Mouse (Mus musculus): ENCODE measurements at regions not wholly inside any gene's neighbourhood (a gene's known extent, or its start where the extent isn't known, plus 50 kb on each side); places are given as distances from the start of the nearest gene placed in this dataset.

DNA sequence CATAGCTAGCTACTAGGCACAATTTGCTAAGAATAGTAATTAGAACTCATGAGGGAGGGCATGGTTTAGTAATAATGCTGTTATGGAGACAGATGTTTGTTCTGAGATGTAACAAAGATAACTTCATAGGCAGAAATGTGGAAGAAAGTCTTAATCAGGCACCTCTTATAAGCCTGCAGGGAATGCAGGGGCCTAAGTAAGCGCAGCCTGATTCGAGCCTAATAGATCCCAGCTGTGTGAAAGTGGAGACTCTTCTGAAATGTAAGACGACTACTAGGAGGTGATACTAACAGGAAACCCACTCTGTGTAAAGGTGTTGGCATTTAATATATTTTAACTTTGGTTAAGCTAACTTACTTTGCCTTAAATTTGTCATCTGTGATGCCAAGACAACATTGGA is 187.7 kb downstream of the Ankrd16 start:
- Histone ChIP-seq H3K9me3 (ENCODE audit: low read length) (no peaks in the 10 kb centered on the region), H3K4me3 (ENCODE audit: low read length) (no peak overlapping the region), H3K4me1 (ENCODE audit: insufficient read depth, low read length) (no peaks in the 10 kb centered on the region), H3K9ac (replicated peaks; ENCODE audit: low read length) (no peak overlapping the region), H3K27me3 (ENCODE audit: insufficient read depth, low read length) (no peaks in the 10 kb centered on the region), H3K36me3 (ENCODE audit: insufficient read depth, low read length) (no peaks in the 10 kb centered on the region), H3K4me2 (replicated peaks; ENCODE audit: low read depth, low read length) (no peak overlapping the region), H3K27ac (ENCODE audit: low read length) (no peak overlapping the region)
- 31% methylated on average over 3 of the region's 3 CpGs for WGBS
- no peak for ATAC-seq (ENCODE audit: low FRiP score, low TSS enrichment)

DNA sequence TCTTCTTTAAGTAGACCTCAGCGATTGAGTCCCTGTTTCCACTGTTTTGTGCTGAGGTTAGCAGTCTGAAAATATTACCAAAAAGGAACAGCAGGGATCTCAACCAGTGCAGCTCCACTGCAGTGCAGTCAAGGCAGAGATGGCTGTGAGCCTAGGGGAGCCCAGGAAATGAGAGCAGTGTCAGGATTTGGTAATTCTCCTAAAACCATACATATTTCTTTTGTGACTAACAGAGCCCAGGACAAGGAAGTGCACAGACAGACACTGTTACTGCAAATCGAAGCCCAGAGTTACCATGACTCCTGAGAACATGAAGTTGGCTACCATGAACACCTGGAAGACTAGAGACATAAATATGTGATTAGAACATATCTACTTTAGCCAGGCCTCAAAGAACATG is 189.3 kb downstream of the Ankrd16 start:
- H3K9ac ChIP-seq (replicated peaks; ENCODE audit: low read length) = no peak overlapping the region
- H3K4me1 ChIP-seq (ENCODE audit: insufficient read depth, low read length) = no peaks in the 10 kb centered on the region
- no peaks in the 10 kb centered on the region for H3K36me3 ChIP-seq (ENCODE audit: insufficient read depth, low read length)
- H3K27ac ChIP-seq (ENCODE audit: low read length) = no peak overlapping the region
- H3K9me3 ChIP-seq (ENCODE audit: low read length) = no peaks in the 10 kb centered on the region
- WGBS = 80% methylated on average over 2 of the region's 2 CpGs
- no peak for ATAC-seq (ENCODE audit: low FRiP score, low TSS enrichment)
- H3K4me2 ChIP-seq (replicated peaks; ENCODE audit: low read depth, low read length) = no peak overlapping the region
- H3K4me3 ChIP-seq (ENCODE audit: low read length) = no peak overlapping the region
- no peaks in the 10 kb centered on the region for H3K27me3 ChIP-seq (ENCODE audit: insufficient read depth, low read length)

DNA sequence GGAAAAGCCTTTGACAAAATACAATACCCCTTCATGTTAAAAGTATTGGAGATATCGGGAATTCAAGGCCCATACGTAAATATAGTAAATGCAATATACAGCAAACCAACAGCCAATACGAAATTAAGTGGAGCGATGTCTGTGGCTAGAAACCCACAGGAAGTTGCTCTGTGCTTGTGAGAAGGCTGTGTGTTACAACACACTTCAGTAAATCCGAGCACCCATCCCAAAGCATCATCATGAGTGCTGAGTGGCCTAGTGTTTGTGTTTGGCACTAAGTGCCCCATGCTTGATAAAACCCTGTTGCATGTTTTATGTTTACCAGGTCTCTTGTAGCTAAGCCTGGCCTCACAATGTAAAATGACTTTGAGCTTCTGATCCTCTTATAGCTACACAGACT is 194.3 kb downstream of the Ankrd16 start:
- H3K27ac ChIP-seq (ENCODE audit: low read length) = no peak overlapping the region
- no peak overlapping the region for H3K9ac ChIP-seq (replicated peaks; ENCODE audit: low read length)
- H3K4me2 ChIP-seq (replicated peaks; ENCODE audit: low read depth, low read length) = no peak overlapping the region
- WGBS = 91% methylated on average over 5 of the region's 5 CpGs
- H3K36me3 ChIP-seq (ENCODE audit: insufficient read depth, low read length) = no peaks in the 10 kb centered on the region
- ATAC-seq (ENCODE audit: low FRiP score, low TSS enrichment) = no peak
- no peaks in the 10 kb centered on the region for H3K9me3 ChIP-seq (ENCODE audit: low read length)
- H3K4me3 ChIP-seq (ENCODE audit: low read length) = no peak overlapping the region
- no peaks in the 10 kb centered on the region for H3K4me1 ChIP-seq (ENCODE audit: insufficient read depth, low read length)
- H3K27me3 ChIP-seq (ENCODE audit: insufficient read depth, low read length) = no peaks in the 10 kb centered on the region

DNA sequence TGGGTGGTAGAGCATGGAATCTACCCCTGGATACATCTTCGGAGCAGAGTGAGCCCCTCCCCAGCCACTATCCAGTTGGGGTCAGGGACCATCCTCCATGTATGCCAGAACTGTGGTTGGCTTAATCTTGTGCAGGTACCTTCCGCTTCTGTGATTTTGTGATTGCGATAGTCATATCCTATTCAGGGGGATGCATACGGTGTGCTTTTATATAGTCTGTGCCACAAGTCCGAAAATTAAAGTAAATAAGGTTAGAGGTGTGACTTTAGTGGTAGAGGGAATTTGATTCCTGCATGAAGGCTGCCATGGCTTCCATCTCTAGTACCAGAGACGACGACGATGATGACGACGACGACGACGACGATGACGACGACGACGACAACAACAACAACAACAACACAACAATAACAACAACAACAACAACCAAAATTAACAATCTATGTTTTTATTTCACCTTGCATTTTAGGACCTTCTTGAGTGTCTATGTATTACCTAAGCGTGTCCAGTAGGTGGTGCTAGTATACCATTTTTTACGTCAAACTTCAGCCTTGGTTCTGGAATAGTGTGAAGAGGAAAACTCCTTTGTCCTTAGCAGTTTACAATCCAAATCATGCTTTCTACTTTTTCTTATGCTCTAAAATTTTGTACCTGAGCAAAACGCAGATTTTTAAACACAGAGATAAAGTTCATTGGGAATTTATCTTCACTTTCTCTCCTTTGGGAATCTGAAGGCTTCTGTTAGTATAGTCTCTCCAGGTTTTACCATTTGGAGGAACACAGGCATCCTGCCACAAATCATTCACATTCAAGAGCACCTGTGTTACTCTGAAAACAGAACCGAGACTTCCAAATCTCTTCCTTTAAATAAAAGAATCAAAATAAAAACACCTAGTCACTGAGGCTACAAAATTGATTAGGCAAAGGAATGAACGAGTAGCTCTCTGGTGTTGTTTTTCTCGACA is 224.5 kb downstream of the Ankrd16 start:
- ATAC-seq (ENCODE audit: low FRiP score, low TSS enrichment) = peak; percentile 62

GRCm38 (mm10) chr2:12004330-12004729 is 226.7 kb downstream of the Ankrd16 start:
- WGBS = 7% methylated on average over 4 of the region's 4 CpGs
- Histone ChIP-seq H3K4me2 (replicated peaks; ENCODE audit: low read depth, low read length) (no peak overlapping the region), H3K9me3 (ENCODE audit: low read length) (no peaks in the 10 kb centered on the region), H3K27ac (ENCODE audit: low read length) (peak overlapping the region; percentile 19), H3K4me3 (ENCODE audit: low read length) (no peak overlapping the region), H3K9ac (replicated peaks; ENCODE audit: low read length) (no peak overlapping the region), H3K36me3 (ENCODE audit: insufficient read depth, low read length) (no peaks in the 10 kb centered on the region), H3K27me3 (ENCODE audit: insufficient read depth, low read length) (no peaks in the 10 kb centered on the region), H3K4me1 (ENCODE audit: insufficient read depth, low read length) (peaks cover 29% of the 10 kb centered on the region)
- peak; percentile 73 for ATAC-seq (ENCODE audit: low FRiP score, low TSS enrichment)

More for the DNA sequence above, 224.5 kb downstream of the Ankrd16 start:
- H3K4me2 ChIP-seq (replicated peaks; ENCODE audit: low read depth, low read length) = no peak overlapping the region
- H3K27ac ChIP-seq (ENCODE audit: low read length) = no peak overlapping the region
- no peak overlapping the region for H3K4me3 ChIP-seq (ENCODE audit: low read length)
- H3K27me3 ChIP-seq (ENCODE audit: insufficient read depth, low read length) = no peaks in the 10 kb centered on the region
- H3K9ac ChIP-seq (replicated peaks; ENCODE audit: low read length) = no peak overlapping the region
- WGBS = 22% methylated on average over 24 of the region's 24 CpGs
- H3K9me3 ChIP-seq (ENCODE audit: low read length) = no peaks in the 10 kb centered on the region
- no peaks in the 10 kb centered on the region for H3K36me3 ChIP-seq (ENCODE audit: insufficient read depth, low read length)
- H3K4me1 ChIP-seq (ENCODE audit: insufficient read depth, low read length) = peaks cover 29% of the 10 kb centered on the region

- H3K4me2 ChIP-seq (replicated peaks; ENCODE audit: low read depth, low read length) = no peak overlapping the region
- no peak overlapping the region for H3K27ac ChIP-seq (ENCODE audit: low read length)
- 91% methylated on average over 4 of the region's 4 CpGs for WGBS
- ATAC-seq (ENCODE audit: low FRiP score, low TSS enrichment) = no peak
- no peaks in the 10 kb centered on the region for H3K27me3 ChIP-seq (ENCODE audit: insufficient read depth, low read length)
- H3K9ac ChIP-seq (replicated peaks; ENCODE audit: low read length) = no peak overlapping the region
- no peaks in the 10 kb centered on the region for H3K9me3 ChIP-seq (ENCODE audit: low read length)
- H3K4me3 ChIP-seq (ENCODE audit: low read length) = no peak overlapping the region
- H3K36me3 ChIP-seq (ENCODE audit: insufficient read depth, low read length) = no peaks in the 10 kb centered on the region
- peaks cover 29% of the 10 kb centered on the region for H3K4me1 ChIP-seq (ENCODE audit: insufficient read depth, low read length)
Measured at GRCm38 (mm10) chr2:12007201-12007600, 229.5 kb downstream of the Ankrd16 start.

DNA sequence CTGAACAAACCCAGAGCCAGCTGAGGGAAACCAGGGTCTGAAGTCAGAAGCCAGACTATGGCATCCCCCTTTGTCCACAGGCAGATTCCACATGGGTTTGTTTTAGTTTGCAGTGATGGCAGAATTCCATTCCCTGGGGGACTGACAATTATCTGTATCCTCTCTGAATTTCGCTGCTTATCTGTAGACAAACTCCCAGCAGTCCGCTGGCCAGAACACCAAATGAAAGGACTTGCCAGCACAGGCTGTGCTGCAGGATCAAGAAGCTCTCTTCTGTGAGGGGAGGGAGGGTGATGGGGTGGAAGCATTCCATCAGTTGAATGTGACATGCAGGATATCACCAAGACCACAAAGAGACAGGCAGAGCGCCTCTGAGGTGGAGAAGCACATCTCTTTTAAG is 233.8 kb downstream of the Ankrd16 start:
- Histone ChIP-seq H3K9me3 (ENCODE audit: low read length) (peaks cover 4% of the 10 kb centered on the region; the same call in 1 of the 2 replicates), H3K27me3 (ENCODE audit: insufficient read depth, low read length) (no peaks in the 10 kb centered on the region), H3K4me2 (replicated peaks; ENCODE audit: low read depth, low read length) (no peak overlapping the region), H3K4me1 (ENCODE audit: insufficient read depth, low read length) (0 out of 2 replicates have a peak, but pooled peaks cover 1% of the 10 kb centered on the region), H3K9ac (replicated peaks; ENCODE audit: low read length) (no peak overlapping the region), H3K4me3 (ENCODE audit: low read length) (no peak overlapping the region), H3K36me3 (ENCODE audit: insufficient read depth, low read length) (no peaks in the 10 kb centered on the region), H3K27ac (ENCODE audit: low read length) (no peak overlapping the region)
- 60% methylated on average over 3 of the region's 3 CpGs for WGBS
- no peak for ATAC-seq (ENCODE audit: low FRiP score, low TSS enrichment)

DNA sequence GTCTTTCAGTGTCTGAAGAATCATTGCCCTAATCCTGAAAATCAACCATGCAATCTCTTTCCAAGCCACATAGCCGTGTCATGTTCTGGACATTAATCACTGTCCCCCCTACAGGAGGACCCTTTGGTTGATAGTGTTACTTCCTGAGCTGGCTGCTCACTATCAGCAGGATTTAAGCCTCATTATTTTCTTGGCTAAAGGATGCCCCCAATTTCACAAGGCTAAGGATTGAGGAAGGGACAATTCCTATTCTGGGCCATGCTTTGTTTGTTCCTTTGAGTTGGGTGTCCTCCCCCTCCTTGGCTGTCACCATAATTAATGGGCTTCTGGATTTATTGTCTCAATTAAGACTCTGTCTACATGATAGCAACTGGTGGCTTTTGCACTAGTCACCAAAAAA is 241.9 kb downstream of the Ankrd16 start:
- WGBS = 0% methylated on average over 1 of the region's 1 CpGs
- ATAC-seq (ENCODE audit: low FRiP score, low TSS enrichment) = peak; percentile 76
- H3K36me3 ChIP-seq (ENCODE audit: insufficient read depth, low read length) = no peaks in the 10 kb centered on the region
- H3K4me2 ChIP-seq (replicated peaks; ENCODE audit: low read depth, low read length) = no peak overlapping the region
- no peaks in the 10 kb centered on the region for H3K9me3 ChIP-seq (ENCODE audit: low read length)
- H3K4me1 ChIP-seq (ENCODE audit: insufficient read depth, low read length) = peaks cover 32% of the 10 kb centered on the region
- H3K27me3 ChIP-seq (ENCODE audit: insufficient read depth, low read length) = no peaks in the 10 kb centered on the region
- H3K9ac ChIP-seq (replicated peaks; ENCODE audit: low read length) = no peak overlapping the region
- peak overlapping the region; percentile 92 for H3K27ac ChIP-seq (ENCODE audit: low read length)
- no peak overlapping the region for H3K4me3 ChIP-seq (ENCODE audit: low read length)

- WGBS = 6% methylated on average over 10 of the region's 10 CpGs
- Histone ChIP-seq H3K9me3 (ENCODE audit: low read length) (no peaks in the 10 kb centered on the region), H3K4me3 (ENCODE audit: low read length) (no peak overlapping the region), H3K27ac (ENCODE audit: low read length) (peak overlapping the region; percentile 92), H3K4me1 (ENCODE audit: insufficient read depth, low read length) (peaks cover 37% of the 10 kb centered on the region), H3K27me3 (ENCODE audit: insufficient read depth, low read length) (no peaks in the 10 kb centered on the region), H3K36me3 (ENCODE audit: insufficient read depth, low read length) (no peaks in the 10 kb centered on the region), H3K4me2 (replicated peaks; ENCODE audit: low read depth, low read length) (no peak overlapping the region), H3K9ac (replicated peaks; ENCODE audit: low read length) (no peak overlapping the region)
- peak; percentile 93 for ATAC-seq (ENCODE audit: low FRiP score, low TSS enrichment)
Measured at GRCm38 (mm10) chr2:12023402-12024111, 245.9 kb downstream of the Ankrd16 start.

GRCm38 (mm10) chr2:12026220-12026619 is 248.5 kb downstream of the Ankrd16 start:
- no peak overlapping the region for H3K4me2 ChIP-seq (replicated peaks; ENCODE audit: low read depth, low read length)
- H3K4me3 ChIP-seq (ENCODE audit: low read length) = no peak overlapping the region
- H3K9me3 ChIP-seq (ENCODE audit: low read length) = no peaks in the 10 kb centered on the region
- no peak overlapping the region for H3K27ac ChIP-seq (ENCODE audit: low read length)
- no peak overlapping the region for H3K9ac ChIP-seq (replicated peaks; ENCODE audit: low read length)
- no peak for ATAC-seq (ENCODE audit: low FRiP score, low TSS enrichment)
- 77% methylated on average over 1 of the region's 1 CpGs for WGBS
- no peaks in the 10 kb centered on the region for H3K27me3 ChIP-seq (ENCODE audit: insufficient read depth, low read length)
- no peaks in the 10 kb centered on the region for H3K36me3 ChIP-seq (ENCODE audit: insufficient read depth, low read length)
- peaks cover 25% of the 10 kb centered on the region for H3K4me1 ChIP-seq (ENCODE audit: insufficient read depth, low read length)
